Mouse (Mus musculus): ENCODE data around the gene Aplf. TPM values are rescaled to one million over a fixed set of nuclear protein-coding genes. Genes with fewer than 3 reads are reported as not detected.

The Aplf gene
- polyA plus RNA-seq, 2 experiments: 9.5 to 16.5 TPM

DNA sequence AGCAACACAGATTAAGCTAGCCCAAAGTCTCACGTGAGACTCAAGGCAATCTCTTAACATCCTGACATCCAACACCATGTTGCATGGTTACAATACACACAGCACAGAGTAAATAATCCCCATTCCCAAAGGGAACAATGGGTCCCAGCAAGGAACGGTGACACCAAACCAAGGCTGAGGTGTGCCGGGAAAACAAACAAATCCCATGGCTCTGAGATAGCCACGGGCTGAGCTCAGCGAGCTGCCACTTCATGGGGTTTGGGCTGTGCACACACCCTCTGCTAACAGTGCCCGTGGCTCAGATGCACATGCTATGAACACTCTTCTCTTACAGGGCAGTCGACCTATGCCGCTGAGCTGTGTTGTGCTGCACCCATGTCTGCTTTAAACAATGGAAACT, 54.0 kb downstream of the Aplf start:
- H3K27me3 ChIP-seq (ENCODE audit: control insufficient read depth, insufficient read depth, low read length): no peaks in the 10 kb centered on the region

DNA sequence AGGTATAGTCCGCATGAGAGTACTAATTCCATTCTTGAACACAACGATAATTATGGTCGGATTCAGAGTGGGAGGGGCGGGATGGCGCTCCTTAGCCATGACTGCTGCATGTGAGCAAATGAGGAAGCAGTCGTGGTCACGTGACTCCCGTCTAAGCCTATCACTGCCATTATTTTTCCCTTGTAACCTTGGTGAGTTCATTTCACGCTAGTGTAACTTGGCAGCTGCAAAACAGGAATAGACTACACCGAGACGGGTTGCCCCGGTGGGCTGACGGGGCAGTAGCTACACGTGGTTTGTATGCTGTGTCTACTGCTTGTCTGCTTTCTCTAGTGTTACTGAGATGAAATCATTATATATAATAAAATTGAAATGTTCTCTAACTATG, 56.3 kb downstream of the Aplf start:
- no peaks in the 10 kb centered on the region for H3K9me3 ChIP-seq (ENCODE audit: control insufficient read depth, low read length)
- H3K27me3 ChIP-seq (ENCODE audit: control insufficient read depth, insufficient read depth, low read length): no peaks in the 10 kb centered on the region
- ATAC-seq (ENCODE audit: insufficient read depth): no peak
- 72% methylated on average over 14 of the region's 14 CpGs for whole genome bisulfite sequencing (ENCODE audit: insufficient replicate concordance)
- TF ChIP-seq CTCF (IDR thresholded peaks at IDR 0.05; ENCODE audit: low read depth) (no peak), EP300 (IDR thresholded peaks at IDR 0.05; ENCODE audit: low read depth) (no peak)
- DNase-seq (ENCODE audit: low read depth in 3 of 3, low spot score in 3 of 3): no peak
- no peak overlapping the region for H3K4me2 ChIP-seq (ENCODE audit: low read depth)
- no peaks in the 10 kb centered on the region for H3K36me3 ChIP-seq (replicated peaks; ENCODE audit: control insufficient read depth, insufficient read depth, low read depth)
- H3K4me3 ChIP-seq (ENCODE audit: insufficient read depth in 1 of 2, low read depth in 2 of 2, low read length in 2 of 2): no peak overlapping the region
- no peak overlapping the region for H3K27ac ChIP-seq
- no peak overlapping the region for H3K9ac ChIP-seq (replicated peaks)
- no peaks in the 10 kb centered on the region for H3K4me1 ChIP-seq (replicated peaks; ENCODE audit: control insufficient read depth in 2 of 2, insufficient read depth in 2 of 2, low read length in 1 of 2)

More for the DNA sequence above, 54.0 kb downstream of the Aplf start:
- no peak for TF ChIP-seq CTCF (IDR thresholded peaks at IDR 0.05; ENCODE audit: low read depth)
- TF ChIP-seq EP300 (IDR thresholded peaks at IDR 0.05; ENCODE audit: low read depth): no peak
- Histone ChIP-seq H3K4me3 (ENCODE audit: insufficient read depth in 1 of 2, low read depth in 2 of 2, low read length in 2 of 2) (no peak overlapping the region), H3K36me3 (replicated peaks; ENCODE audit: control insufficient read depth, insufficient read depth, low read depth) (no peaks in the 10 kb centered on the region), H3K4me1 (replicated peaks; ENCODE audit: control insufficient read depth in 2 of 2, insufficient read depth in 2 of 2, low read length in 1 of 2) (no peaks in the 10 kb centered on the region), H3K9ac (replicated peaks) (no peak overlapping the region), H3K9me3 (ENCODE audit: control insufficient read depth, low read length) (no peaks in the 10 kb centered on the region), H3K4me2 (ENCODE audit: low read depth) (no peak overlapping the region), H3K27ac (no peak overlapping the region)
- DNase-seq (ENCODE audit: low read depth in 3 of 3, low spot score in 3 of 3): no peak
- ATAC-seq (ENCODE audit: insufficient read depth): no peak
- 54% methylated on average over 8 of the region's 8 CpGs for WGBS (ENCODE audit: insufficient replicate concordance)

DNA sequence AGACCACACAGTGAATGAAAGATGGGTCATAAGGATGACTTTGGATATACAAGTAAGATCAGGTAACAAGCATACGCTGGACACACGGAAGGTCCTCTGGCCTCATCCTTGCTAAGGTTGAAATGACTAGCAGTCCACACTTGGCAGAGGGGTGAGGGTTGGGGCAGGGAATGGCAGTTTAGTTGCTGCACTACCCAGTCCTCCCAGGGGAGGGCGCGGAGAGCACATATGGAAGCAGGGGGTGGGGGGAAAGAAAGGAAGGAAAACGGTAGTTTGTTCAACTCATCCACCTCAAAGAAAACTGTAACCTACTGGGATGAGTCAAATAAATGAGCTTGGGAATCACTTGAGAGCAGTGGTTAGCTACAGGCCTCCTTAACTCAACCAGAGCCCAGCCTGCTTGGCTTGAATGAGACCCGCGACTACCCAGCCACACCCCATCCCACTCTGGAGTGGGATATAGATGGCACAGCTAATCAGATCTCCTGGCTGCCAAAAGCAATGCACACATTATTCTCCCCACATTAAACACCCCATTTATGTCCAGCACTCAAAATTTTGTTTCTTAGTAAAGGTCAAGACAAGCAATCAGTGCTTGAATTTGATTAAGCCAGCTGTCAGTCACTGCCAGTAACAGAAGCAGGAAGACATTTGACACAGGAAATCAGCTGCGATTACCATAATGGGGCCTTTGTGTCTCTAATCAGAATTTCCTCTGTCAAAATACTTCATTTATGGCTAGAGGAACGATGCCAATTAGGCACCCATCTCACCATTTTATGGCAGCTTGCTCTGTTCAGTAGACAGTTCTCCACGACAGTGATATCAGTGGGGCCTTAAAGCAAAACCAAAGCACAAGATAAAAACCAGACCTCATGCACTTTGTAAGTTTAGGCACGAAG, 56.9 kb downstream of the Aplf start:
- Histone ChIP-seq H3K9me3 (ENCODE audit: control insufficient read depth, low read length) (no peaks in the 10 kb centered on the region), H3K36me3 (replicated peaks; ENCODE audit: control insufficient read depth, insufficient read depth, low read depth) (no peaks in the 10 kb centered on the region), H3K4me2 (ENCODE audit: low read depth) (no peak overlapping the region), H3K9ac (replicated peaks) (no peak overlapping the region), H3K4me3 (ENCODE audit: insufficient read depth in 1 of 2, low read depth in 2 of 2, low read length in 2 of 2) (no peak overlapping the region), H3K4me1 (replicated peaks; ENCODE audit: control insufficient read depth in 2 of 2, insufficient read depth in 2 of 2, low read length in 1 of 2) (no peaks in the 10 kb centered on the region), H3K27me3 (ENCODE audit: control insufficient read depth, insufficient read depth, low read length) (no peaks in the 10 kb centered on the region), H3K27ac (no peak overlapping the region)
- 45% methylated on average over 11 of the region's 11 CpGs for WGBS (ENCODE audit: insufficient replicate concordance)
- DNase-seq (ENCODE audit: low read depth in 3 of 3, low spot score in 3 of 3) (no peak), ATAC-seq (ENCODE audit: insufficient read depth) (no peak)
- TF ChIP-seq EP300 (IDR thresholded peaks at IDR 0.05; ENCODE audit: low read depth): no peak
- peak; percentile 89 for TF ChIP-seq CTCF (IDR thresholded peaks at IDR 0.05; ENCODE audit: low read depth)

DNA sequence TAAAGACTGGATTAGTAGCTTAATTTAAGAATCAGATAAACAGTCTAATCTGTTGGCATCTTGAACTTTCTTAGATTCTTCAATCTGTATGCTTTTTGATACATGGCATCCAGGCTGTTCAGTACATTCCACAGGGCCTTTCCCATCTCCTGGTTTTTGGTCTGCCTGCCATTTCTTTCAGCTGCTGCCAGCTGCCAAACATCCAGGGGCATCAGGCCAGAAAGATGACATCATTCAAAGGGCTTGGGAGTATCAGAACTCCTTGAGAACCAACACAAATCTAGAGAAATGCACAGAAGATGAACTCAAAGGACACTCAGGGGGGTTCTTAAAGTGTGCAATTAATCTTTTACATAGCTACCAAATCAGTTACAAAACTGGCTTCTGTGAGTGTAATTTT, 72.2 kb downstream of the Aplf start:
- no peak overlapping the region for H3K4me3 ChIP-seq (ENCODE audit: insufficient read depth in 1 of 2, low read depth in 2 of 2, low read length in 2 of 2)
- no peak overlapping the region for H3K9ac ChIP-seq (replicated peaks)
- H3K27me3 ChIP-seq (ENCODE audit: control insufficient read depth, insufficient read depth, low read length): no peaks in the 10 kb centered on the region; the same call in 1 of the 2 replicates
- H3K27ac ChIP-seq: no peak overlapping the region
- DNase-seq (ENCODE audit: low read depth in 3 of 3, low spot score in 3 of 3) (no peak), ATAC-seq (ENCODE audit: insufficient read depth) (no peak)
- TF ChIP-seq CTCF (IDR thresholded peaks at IDR 0.05; ENCODE audit: low read depth): no peak
- TF ChIP-seq EP300 (IDR thresholded peaks at IDR 0.05; ENCODE audit: low read depth): no peak
- H3K9me3 ChIP-seq (ENCODE audit: control insufficient read depth, low read length): no peaks in the 10 kb centered on the region
- no peak overlapping the region for H3K4me2 ChIP-seq (ENCODE audit: low read depth)
- no peaks in the 10 kb centered on the region for H3K36me3 ChIP-seq (replicated peaks; ENCODE audit: control insufficient read depth, insufficient read depth, low read depth)
- no peaks in the 10 kb centered on the region for H3K4me1 ChIP-seq (replicated peaks; ENCODE audit: control insufficient read depth in 2 of 2, insufficient read depth in 2 of 2, low read length in 1 of 2)

DNA sequence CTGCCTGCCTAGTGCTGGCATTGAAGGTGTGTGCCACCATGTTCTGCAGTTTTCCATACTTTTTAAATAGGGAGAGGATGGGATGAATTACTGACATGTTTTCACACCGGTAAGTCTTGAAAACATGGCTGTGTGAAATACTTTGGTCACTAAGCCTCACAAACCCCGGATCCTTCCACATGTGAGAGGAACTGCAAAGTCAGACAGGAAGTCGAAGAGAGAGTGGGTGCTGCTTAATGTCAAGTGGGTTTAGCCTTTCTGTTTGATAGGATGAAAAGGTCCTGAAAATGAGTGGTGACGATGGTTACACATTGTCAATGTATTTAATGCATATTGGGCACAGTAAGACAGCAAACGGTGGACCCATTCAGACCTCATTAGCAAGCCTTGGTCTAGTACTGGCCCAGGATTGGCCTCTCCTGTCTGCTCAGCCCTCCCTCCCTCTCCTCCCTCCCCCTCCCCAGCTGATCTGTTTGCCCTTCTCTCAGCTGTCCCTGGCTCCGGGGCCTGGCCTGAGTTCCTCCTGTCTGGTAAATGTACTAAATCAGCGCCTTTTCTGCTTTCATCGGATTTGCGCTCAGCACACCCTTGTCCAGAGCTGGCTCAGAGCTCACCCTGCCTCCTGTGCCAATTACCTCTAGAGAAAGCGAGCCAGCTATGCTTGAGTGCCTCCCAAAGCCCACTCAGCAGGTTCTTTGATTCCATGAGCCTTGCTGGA, 74.7 kb downstream of the Aplf start:
- H3K4me1 ChIP-seq (replicated peaks; ENCODE audit: control insufficient read depth in 2 of 2, insufficient read depth in 2 of 2, low read length in 1 of 2): no peaks in the 10 kb centered on the region
- H3K27ac ChIP-seq: no peak overlapping the region
- no peak overlapping the region for H3K9ac ChIP-seq (replicated peaks)
- no peak for DNase-seq (ENCODE audit: low read depth in 3 of 3, low spot score in 3 of 3)
- no peak for ATAC-seq (ENCODE audit: insufficient read depth)
- no peak overlapping the region for H3K4me2 ChIP-seq (ENCODE audit: low read depth)
- WGBS (ENCODE audit: insufficient replicate concordance): 49% methylated on average over 10 of the region's 10 CpGs
- no peak overlapping the region for H3K4me3 ChIP-seq (ENCODE audit: insufficient read depth in 1 of 2, low read depth in 2 of 2, low read length in 2 of 2)
- H3K9me3 ChIP-seq (ENCODE audit: control insufficient read depth, low read length): no peaks in the 10 kb centered on the region
- TF ChIP-seq CTCF (IDR thresholded peaks at IDR 0.05; ENCODE audit: low read depth) (no peak), EP300 (IDR thresholded peaks at IDR 0.05; ENCODE audit: low read depth) (no peak)
- no peaks in the 10 kb centered on the region for H3K36me3 ChIP-seq (replicated peaks; ENCODE audit: control insufficient read depth, insufficient read depth, low read depth)
- H3K27me3 ChIP-seq (ENCODE audit: control insufficient read depth, insufficient read depth, low read length): no peaks in the 10 kb centered on the region
